Mouse (Mus musculus): ENCODE measurements around the gene Grin2b. TPM values are rescaled to one million over a fixed set of nuclear protein-coding genes. Genes with fewer than 3 reads are reported as not detected.

Gene Grin2b
- polyA plus RNA-seq, 1 experiment from 2014 or later = 22.3 TPM

GRCm38 (mm10) chr6:135767572-135767971 is 405.7 kb downstream of the Grin2b start:
- no peaks in the 10 kb centered on the region for H3K4me1 ChIP-seq (ENCODE audit: control insufficient read depth, insufficient read depth, low read length)
- ATAC-seq (no peak), DNase-seq (ENCODE audit: low spot score) (peak; percentile 21)
- H3K27ac ChIP-seq (ENCODE audit: low read depth, low read length) = no peak overlapping the region
- no peak overlapping the region for H3K9ac ChIP-seq (ENCODE audit: low read length)
- no peak overlapping the region for H3K4me2 ChIP-seq (ENCODE audit: low read length)
- H3K36me3 ChIP-seq (ENCODE audit: control insufficient read depth, insufficient read depth, low read length) = no peaks in the 10 kb centered on the region
- no peaks in the 10 kb centered on the region for H3K9me3 ChIP-seq (replicated peaks; ENCODE audit: control insufficient read depth, low read length)
- H3K27me3 ChIP-seq (replicated peaks; ENCODE audit: control insufficient read depth, insufficient read depth, low read length) = no peaks in the 10 kb centered on the region
- WGBS = 55% methylated on average over 8 of the region's 8 CpGs
- H3K4me3 ChIP-seq (ENCODE audit: low read depth, low read length) = no peak overlapping the region

- Histone ChIP-seq H3K36me3 (ENCODE audit: control insufficient read depth, insufficient read depth, low read length) (no peaks in the 10 kb centered on the region), H3K9ac (ENCODE audit: low read length) (no peak overlapping the region), H3K9me3 (replicated peaks; ENCODE audit: control insufficient read depth, low read length) (no peaks in the 10 kb centered on the region), H3K27ac (ENCODE audit: low read depth, low read length) (no peak overlapping the region), H3K4me1 (ENCODE audit: control insufficient read depth, insufficient read depth, low read length) (no peaks in the 10 kb centered on the region), H3K27me3 (replicated peaks; ENCODE audit: control insufficient read depth, insufficient read depth, low read length) (no peaks in the 10 kb centered on the region), H3K4me3 (ENCODE audit: low read depth, low read length) (no peak overlapping the region), H3K4me2 (ENCODE audit: low read length) (no peak overlapping the region)
- WGBS = 50% methylated on average over 1 of the region's 1 CpGs
- ATAC-seq (0 out of 2 replicates have a peak, but pooled peaks have one; percentile 29), DNase-seq (ENCODE audit: low spot score) (peak; percentile 20)
These were observed 414.6 kb downstream of the Grin2b start for GRCm38 (mm10) chr6:135758735-135759134.

- ATAC-seq (no peak), DNase-seq (ENCODE audit: low spot score) (no peak)
- Histone ChIP-seq H3K4me2 (ENCODE audit: low read length) (no peak overlapping the region), H3K9me3 (replicated peaks; ENCODE audit: control insufficient read depth, low read length) (no peaks in the 10 kb centered on the region), H3K4me3 (ENCODE audit: low read depth, low read length) (no peak overlapping the region), H3K27ac (ENCODE audit: low read depth, low read length) (no peak overlapping the region), H3K27me3 (replicated peaks; ENCODE audit: control insufficient read depth, insufficient read depth, low read length) (no peaks in the 10 kb centered on the region), H3K36me3 (ENCODE audit: control insufficient read depth, insufficient read depth, low read length) (no peaks in the 10 kb centered on the region), H3K4me1 (ENCODE audit: control insufficient read depth, insufficient read depth, low read length) (no peaks in the 10 kb centered on the region), H3K9ac (ENCODE audit: low read length) (no peak overlapping the region)
- 43% methylated on average over 1 of the region's 1 CpGs for WGBS
These were observed 417.2 kb downstream of the Grin2b start for GRCm38 (mm10) chr6:135756075-135756474.

- peak; percentile 66 for DNase-seq (ENCODE audit: low spot score)
These were observed 424.8 kb downstream of the Grin2b start for GRCm38 (mm10) chr6:135748412-135749076.

GRCm38 (mm10) chr6:135745606-135746005 is 427.7 kb downstream of the Grin2b start:
- H3K9ac ChIP-seq (ENCODE audit: low read length) = no peak overlapping the region
- no peak overlapping the region for H3K4me2 ChIP-seq (ENCODE audit: low read length)
- H3K27me3 ChIP-seq (replicated peaks; ENCODE audit: control insufficient read depth, insufficient read depth, low read length) = no peaks in the 10 kb centered on the region
- no peaks in the 10 kb centered on the region for H3K36me3 ChIP-seq (ENCODE audit: control insufficient read depth, insufficient read depth, low read length)
- WGBS = 73% methylated on average over 2 of the region's 2 CpGs
- H3K4me1 ChIP-seq (ENCODE audit: control insufficient read depth, insufficient read depth, low read length) = 0 out of 2 replicates have a peak, but pooled peaks cover 2% of the 10 kb centered on the region
- no peaks in the 10 kb centered on the region for H3K9me3 ChIP-seq (replicated peaks; ENCODE audit: control insufficient read depth, low read length)
- DNase-seq (ENCODE audit: low spot score) (no peak), ATAC-seq (no peak)
- no peak overlapping the region for H3K4me3 ChIP-seq (ENCODE audit: low read depth, low read length)
- no peak overlapping the region for H3K27ac ChIP-seq (ENCODE audit: low read depth, low read length)

More at GRCm38 (mm10) chr6:135748412-135749076, 424.8 kb downstream of the Grin2b start:
- H3K4me1 ChIP-seq (ENCODE audit: control insufficient read depth, insufficient read depth, low read length) = 0 out of 2 replicates have a peak, but pooled peaks cover 2% of the 10 kb centered on the region
- H3K9me3 ChIP-seq (replicated peaks; ENCODE audit: control insufficient read depth, low read length) = no peaks in the 10 kb centered on the region
- 34% methylated on average over 5 of the region's 7 CpGs for WGBS
- peak overlapping the region; percentile 17; the same call in 1 of the 2 replicates for H3K27ac ChIP-seq (ENCODE audit: low read depth, low read length)
- ATAC-seq = peak; percentile 82
- no peak overlapping the region for H3K9ac ChIP-seq (ENCODE audit: low read length)
- no peaks in the 10 kb centered on the region for H3K36me3 ChIP-seq (ENCODE audit: control insufficient read depth, insufficient read depth, low read length)
- no peak overlapping the region for H3K4me3 ChIP-seq (ENCODE audit: low read depth, low read length)
- no peak overlapping the region for H3K4me2 ChIP-seq (ENCODE audit: low read length)
- no peaks in the 10 kb centered on the region for H3K27me3 ChIP-seq (replicated peaks; ENCODE audit: control insufficient read depth, insufficient read depth, low read length)

- Histone ChIP-seq H3K4me1 (ENCODE audit: control insufficient read depth, insufficient read depth, low read length) (no peaks in the 10 kb centered on the region), H3K4me2 (ENCODE audit: low read length) (no peak overlapping the region), H3K36me3 (ENCODE audit: control insufficient read depth, insufficient read depth, low read length) (peaks cover 18% of the 10 kb centered on the region), H3K9ac (ENCODE audit: low read length) (no peak overlapping the region), H3K4me3 (ENCODE audit: low read depth, low read length) (no peak overlapping the region), H3K27me3 (replicated peaks; ENCODE audit: control insufficient read depth, insufficient read depth, low read length) (no peaks in the 10 kb centered on the region), H3K9me3 (replicated peaks; ENCODE audit: control insufficient read depth, low read length) (no peaks in the 10 kb centered on the region), H3K27ac (ENCODE audit: low read depth, low read length) (no peak overlapping the region)
- no peak for DNase-seq (ENCODE audit: low spot score)
- no peak for ATAC-seq
- 79% methylated on average over 4 of the region's 4 CpGs for WGBS
These were observed 439.0 kb downstream of the Grin2b start for GRCm38 (mm10) chr6:135734227-135734732.

GRCm38 (mm10) chr6:135727106-135727505 is 446.2 kb downstream of the Grin2b start:
- no peaks in the 10 kb centered on the region for H3K4me1 ChIP-seq (ENCODE audit: control insufficient read depth, insufficient read depth, low read length)
- no peaks in the 10 kb centered on the region for H3K9me3 ChIP-seq (replicated peaks; ENCODE audit: control insufficient read depth, low read length)
- no peak for DNase-seq (ENCODE audit: low spot score)
- no peak overlapping the region for H3K4me2 ChIP-seq (ENCODE audit: low read length)
- no peak overlapping the region for H3K27ac ChIP-seq (ENCODE audit: low read depth, low read length)
- H3K36me3 ChIP-seq (ENCODE audit: control insufficient read depth, insufficient read depth, low read length) = peaks cover under 1% of the 10 kb centered on the region; the same call in 1 of the 2 replicates
- ATAC-seq = no peak
- 94% methylated on average over 5 of the region's 5 CpGs for WGBS
- H3K9ac ChIP-seq (ENCODE audit: low read length) = no peak overlapping the region
- H3K4me3 ChIP-seq (ENCODE audit: low read depth, low read length) = no peak overlapping the region
- no peaks in the 10 kb centered on the region for H3K27me3 ChIP-seq (replicated peaks; ENCODE audit: control insufficient read depth, insufficient read depth, low read length)

GRCm38 (mm10) chr6:135721706-135722105 is 451.6 kb downstream of the Grin2b start:
- 89% methylated on average over 2 of the region's 2 CpGs for WGBS
- H3K9ac ChIP-seq (ENCODE audit: low read length) = no peak overlapping the region
- DNase-seq (ENCODE audit: low spot score) = no peak
- no peaks in the 10 kb centered on the region for H3K9me3 ChIP-seq (replicated peaks; ENCODE audit: control insufficient read depth, low read length)
- H3K4me2 ChIP-seq (ENCODE audit: low read length) = no peak overlapping the region
- H3K4me3 ChIP-seq (ENCODE audit: low read depth, low read length) = no peak overlapping the region
- ATAC-seq = no peak
- H3K4me1 ChIP-seq (ENCODE audit: control insufficient read depth, insufficient read depth, low read length) = no peaks in the 10 kb centered on the region
- no peak overlapping the region for H3K27ac ChIP-seq (ENCODE audit: low read depth, low read length)
- H3K27me3 ChIP-seq (replicated peaks; ENCODE audit: control insufficient read depth, insufficient read depth, low read length) = no peaks in the 10 kb centered on the region
- H3K36me3 ChIP-seq (ENCODE audit: control insufficient read depth, insufficient read depth, low read length) = no peaks in the 10 kb centered on the region

- 10% methylated on average over 4 of the region's 4 CpGs for WGBS
- ATAC-seq = no peak
- no peaks in the 10 kb centered on the region for H3K4me1 ChIP-seq (ENCODE audit: control insufficient read depth, insufficient read depth, low read length)
- H3K4me3 ChIP-seq (ENCODE audit: low read depth, low read length) = no peak overlapping the region
- no peaks in the 10 kb centered on the region for H3K27me3 ChIP-seq (replicated peaks; ENCODE audit: control insufficient read depth, insufficient read depth, low read length)
- no peaks in the 10 kb centered on the region for H3K9me3 ChIP-seq (replicated peaks; ENCODE audit: control insufficient read depth, low read length)
- no peak overlapping the region for H3K4me2 ChIP-seq (ENCODE audit: low read length)
- no peaks in the 10 kb centered on the region for H3K36me3 ChIP-seq (ENCODE audit: control insufficient read depth, insufficient read depth, low read length)
- no peak overlapping the region for H3K27ac ChIP-seq (ENCODE audit: low read depth, low read length)
- DNase-seq (ENCODE audit: low spot score) = no peak
- H3K9ac ChIP-seq (ENCODE audit: low read length) = no peak overlapping the region
These were observed 458.4 kb downstream of the Grin2b start for GRCm38 (mm10) chr6:135714906-135715305.

Measured in forebrain, embryonic 14.5 days (tissue).